Mouse (Mus musculus): ENCODE data around the gene Pex5l.
A peak's percentile ranks its signal among the peaks of the same experiment; 100 is the strongest.

DNA sequence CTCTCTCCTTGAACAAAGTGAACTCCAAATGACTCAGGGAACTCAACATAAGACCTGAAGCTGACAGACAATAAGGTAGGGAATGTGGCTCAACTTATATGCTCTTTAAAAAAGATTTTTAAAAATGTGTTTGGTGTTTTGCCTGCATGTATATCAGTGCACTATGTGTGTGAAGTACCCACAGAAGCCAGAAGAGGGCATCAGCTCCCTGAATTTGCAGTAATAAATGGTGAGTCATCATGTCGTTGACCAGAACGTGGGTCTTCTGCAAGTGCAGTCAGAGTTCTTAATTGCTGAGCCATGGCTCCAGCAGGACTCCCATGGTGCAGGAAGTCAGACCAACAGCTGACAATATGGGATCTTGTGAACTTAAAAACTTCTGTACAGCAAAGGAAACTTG, 177.5 kb downstream of the Pex5l start:
- TF ChIP-seq CTCF (IDR thresholded peaks at IDR 0.05) (peak; percentile 62), EP300 (IDR thresholded peaks at IDR 0.05) (no peak)

All from lung, postnatal 0 days (tissue).